Mouse (Mus musculus) kidney, adult 9 months (tissue): Measurements from ENCODE around the gene Adgra3.

ENCODE experiments used
- DNase-seq: peaks from one replicate; pipeline ENCODE4 v3.0.0; 2022

Gene Adgra3

GRCm38 (mm10) chr5:49967726-49968125 is 91.1 kb downstream of the Adgra3 start:
- DNase-seq, result no peak

- no peak for DNase-seq
Observed at GRCm38 (mm10) chr5:49965810-49966209, 93.0 kb downstream of the Adgra3 start.

DNA sequence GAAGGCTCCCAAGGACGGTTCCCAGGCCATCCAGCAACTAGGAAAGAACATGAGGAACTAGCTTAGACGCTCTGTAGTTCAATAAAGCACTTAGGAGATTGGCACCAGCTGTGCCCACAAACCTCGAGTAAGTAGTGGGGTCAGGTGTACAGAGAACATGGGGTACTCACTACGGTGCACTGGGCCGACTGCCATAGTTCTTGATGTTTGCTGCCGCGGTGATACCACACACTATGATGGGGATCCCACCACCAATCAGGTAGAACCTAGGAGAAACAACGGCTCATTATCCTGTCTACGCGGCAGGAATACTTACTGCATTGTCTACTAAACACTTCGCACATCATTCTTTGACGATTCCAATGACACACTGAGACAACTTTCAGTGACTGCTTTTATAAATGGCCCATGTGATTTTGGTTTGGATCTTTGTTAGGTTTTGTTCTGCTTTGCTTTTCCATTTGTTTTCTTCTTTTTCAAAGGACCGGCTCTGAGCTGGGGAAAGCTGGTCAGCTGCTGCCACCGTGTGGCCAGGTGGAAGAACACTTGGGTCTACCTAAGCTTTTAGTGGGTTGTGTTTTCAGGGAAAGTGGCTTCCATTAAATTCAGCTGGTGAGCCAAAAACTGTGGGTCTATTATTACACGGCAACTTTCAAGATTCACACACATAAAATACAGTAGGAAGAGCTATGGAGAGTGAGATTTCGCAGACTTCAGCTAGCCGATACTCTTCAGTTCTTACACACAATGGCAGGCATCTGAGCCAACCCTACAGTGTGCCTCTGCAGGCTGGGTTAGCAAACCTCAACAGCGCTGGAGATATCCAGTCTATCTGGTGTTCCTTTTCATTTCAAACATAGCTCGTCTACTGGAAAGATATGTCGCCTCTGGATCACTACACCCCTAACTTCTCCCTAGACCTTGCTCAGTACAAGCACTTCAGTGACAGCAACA is 97.1 kb downstream of the Adgra3 start:
- no peak for DNase-seq

- no peak for DNase-seq
Observed at GRCm38 (mm10) chr5:49936354-49936753, 122.5 kb downstream of the Adgra3 start.

DNA sequence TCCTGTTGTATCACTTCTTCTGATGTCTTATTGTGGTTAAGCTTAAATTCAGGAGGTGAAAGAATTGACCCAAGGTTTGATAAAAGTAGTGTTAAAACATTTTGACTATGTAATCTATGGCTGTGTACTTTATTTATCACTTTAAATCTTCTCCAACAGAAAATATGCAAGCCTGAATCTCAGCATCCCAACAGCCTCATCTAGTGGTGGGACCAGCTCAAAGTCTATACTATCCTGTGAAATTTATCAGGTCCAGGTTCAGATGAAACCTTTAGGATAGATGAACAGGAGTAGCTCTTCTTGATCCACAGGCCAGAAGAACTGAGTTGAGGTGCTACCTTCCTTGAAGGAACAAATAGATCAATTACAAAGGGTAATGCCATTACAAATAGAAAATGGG is 134.1 kb downstream of the Adgra3 start:
- no peak for DNase-seq

- DNase-seq, result no peak
Observed at GRCm38 (mm10) chr5:49915695-49916106, 143.1 kb downstream of the Adgra3 start.
